Mouse (Mus musculus): Measurements from ENCODE around the gene Ctrc. TPM values are rescaled to one million over a fixed set of nuclear protein-coding genes. Genes with fewer than 3 reads are reported as not detected.

Gene Ctrc
- not detected for polyA plus RNA-seq (2014; fragmentation: Illumina TruSeq; extraction: RNeasy Lipid Tissue Mini Kit (QIAGEN cat#74804); ENCODE audit: low read depth, low replicate concordance)

DNA sequence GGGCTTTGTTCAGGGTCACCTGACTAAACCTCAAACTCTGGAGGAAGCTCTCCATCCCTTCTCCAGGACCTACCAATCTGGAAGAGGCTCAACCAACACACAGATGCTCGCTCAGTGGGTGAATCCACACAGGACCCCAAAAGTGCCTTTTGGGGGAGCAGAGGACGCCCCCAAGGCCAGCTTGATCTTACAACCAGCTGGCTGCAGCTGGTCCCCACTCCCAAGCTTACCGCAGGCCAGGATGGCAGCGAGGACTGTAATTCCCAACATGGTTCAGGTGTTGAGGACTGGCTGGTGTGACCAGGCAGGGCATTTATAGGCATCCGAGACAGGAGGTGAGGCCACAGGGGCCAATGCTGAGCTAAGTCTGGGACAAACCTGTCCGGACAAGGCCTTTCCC lies at the start of gene Ctrc:
TSS of gene Ctrc (minus strand) at position 361 of the 400 bp plus-strand sequence.

DNA sequence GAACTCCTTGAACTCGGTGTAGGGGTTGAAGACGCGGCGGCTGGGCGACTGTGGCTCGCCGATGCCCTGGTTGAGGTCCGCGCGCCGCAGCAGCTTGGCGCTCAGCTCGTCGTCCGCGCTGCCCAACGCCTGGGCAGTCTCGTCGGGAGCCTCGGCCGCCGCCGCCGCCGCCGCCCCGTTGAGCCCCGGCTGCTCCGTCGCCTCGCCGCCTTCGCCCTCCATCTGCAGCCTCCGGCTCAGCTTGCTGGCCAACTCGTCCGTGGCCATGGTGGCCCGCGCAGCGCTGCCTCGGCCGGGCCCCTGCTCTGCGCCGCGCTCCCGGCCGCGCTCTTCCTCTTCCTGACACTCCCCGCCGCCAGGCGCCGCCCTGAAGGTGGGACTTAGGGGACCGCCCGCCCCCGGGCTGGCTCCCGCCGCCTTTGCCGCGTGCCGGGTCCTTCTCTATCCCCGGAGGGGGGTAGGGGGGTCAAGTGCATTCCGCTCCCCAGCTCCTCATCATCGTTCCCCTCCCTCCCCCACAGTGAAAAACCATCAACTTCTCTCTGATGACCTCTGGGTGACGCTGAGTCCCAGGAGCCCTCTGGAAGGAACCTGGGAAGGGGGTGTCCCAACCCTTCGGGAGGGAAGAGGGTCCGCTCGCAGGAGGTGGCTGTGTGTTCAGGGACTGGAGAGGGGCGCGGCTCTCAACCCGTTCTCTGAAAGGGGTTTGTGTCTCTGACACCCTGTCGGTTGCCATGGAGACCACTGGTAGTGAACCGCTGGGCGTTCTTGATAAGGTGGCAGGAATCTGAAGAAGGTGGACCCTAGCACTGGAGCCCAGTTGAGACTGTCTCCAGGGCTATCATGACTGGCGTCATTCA lies 28.7 kb upstream of the Ctrc start, which contains the start of gene Efhd2:
TSS of gene Efhd2 (minus strand) at position 320 of the 860 bp plus-strand sequence.

DNA sequence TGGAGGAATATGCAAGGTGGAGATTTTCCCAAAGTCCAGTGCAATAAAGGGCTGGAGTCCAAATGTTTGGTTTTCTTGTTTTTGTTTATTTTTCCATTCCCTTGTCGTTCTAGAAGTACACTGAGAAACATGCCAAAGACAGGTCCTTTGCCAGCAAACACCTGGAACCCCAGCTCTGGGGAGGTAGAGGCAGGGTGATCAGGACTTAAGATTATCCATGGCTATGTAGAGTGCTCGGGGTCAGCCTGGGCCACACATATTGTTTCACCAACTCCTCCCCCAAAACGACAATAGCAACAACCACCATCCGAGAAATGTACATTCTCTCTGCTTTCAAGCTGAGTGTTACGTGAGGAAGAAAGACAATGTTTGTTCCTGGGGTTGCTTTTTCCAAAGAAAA lies 20.1 kb downstream of the Ctrc start, which contains the start of gene Cela2a:
TSS of gene Cela2a (minus strand) at position 101 of the 400 bp plus-strand sequence.

DNA sequence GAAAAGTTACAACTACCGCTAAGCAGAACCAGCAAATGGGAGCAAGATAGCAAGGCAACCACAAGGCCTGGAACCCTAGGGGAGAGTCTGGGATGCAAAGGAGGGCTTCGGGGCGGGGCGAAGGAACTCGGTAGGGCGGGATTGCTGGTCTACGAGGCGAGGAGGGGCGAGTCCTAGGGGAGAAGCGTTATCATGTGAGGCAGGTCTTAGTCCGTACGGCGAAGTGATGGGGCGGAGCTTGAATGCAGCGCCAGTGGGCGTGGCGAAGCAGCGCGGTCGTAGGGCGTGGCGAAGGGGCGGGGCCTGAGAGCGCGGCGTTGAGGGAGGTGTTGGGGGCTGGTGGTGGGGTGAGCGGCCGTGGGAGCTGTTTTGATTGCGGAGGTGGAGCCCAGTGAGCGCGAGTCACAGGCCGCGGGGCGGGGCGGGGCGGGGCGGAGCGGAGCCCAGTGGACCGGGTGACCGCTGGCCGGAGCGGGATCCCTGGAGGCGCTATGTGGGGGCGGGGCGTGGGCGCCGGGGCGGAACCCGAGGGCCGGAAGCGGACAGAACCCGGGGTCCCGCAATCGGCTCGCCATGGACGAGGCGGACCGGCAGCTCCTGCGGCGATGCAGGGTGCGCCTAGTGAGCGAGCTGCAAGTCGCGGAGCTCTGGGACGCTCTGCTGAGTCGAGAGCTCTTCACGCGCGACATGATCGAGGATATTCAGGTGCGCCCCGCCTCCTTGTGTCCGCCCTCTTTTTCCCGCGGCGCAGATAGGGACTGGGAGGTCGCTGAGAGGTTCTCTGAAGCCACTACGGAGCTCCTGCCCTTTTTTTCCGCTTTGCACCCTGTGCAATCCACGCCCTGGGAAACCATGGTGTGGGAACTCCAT lies 52.6 kb downstream of the Ctrc start, which contains the start of gene Casp9:
TSS of gene Casp9 (plus strand) at position 331 of the 870 bp plus-strand sequence.

DNA sequence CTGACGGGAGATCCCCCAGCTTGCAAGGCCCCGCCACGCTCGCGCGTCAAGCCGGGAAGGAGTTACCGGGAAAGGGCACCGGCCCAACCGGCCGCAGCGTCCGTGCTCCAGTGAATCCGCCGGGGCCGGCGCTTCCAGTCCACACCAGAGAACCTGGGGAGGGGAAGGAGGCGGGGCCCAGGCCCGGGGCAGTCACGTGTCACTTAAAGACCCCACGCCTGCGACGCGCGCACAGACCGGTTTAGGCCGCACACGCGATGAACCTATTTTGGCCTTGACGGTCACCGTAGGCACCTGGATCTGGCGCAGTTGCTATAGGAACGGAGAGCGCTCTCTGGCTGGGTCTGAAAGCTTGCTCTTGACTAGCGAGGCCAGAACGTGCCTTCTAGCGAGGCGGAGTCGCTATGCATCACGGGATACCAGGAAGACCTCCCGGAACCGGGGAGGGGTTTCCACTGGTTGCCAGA lies 55.6 kb downstream of the Ctrc start, which contains the start of gene Dnajc16:
TSS of gene Dnajc16 (minus strand) at position 408 of the 467 bp plus-strand sequence.

Other genes with a start within 250 kb of the Ctrc start
- gene Fblim1, start 240.3 kb downstream of the Ctrc start, polyA plus RNA-seq (2014; fragmentation: Illumina TruSeq; extraction: RNeasy Lipid Tissue Mini Kit (QIAGEN cat#74804); ENCODE audit: low read depth, low replicate concordance) = 5.1 TPM
- gene Tmem82, start 227.7 kb downstream of the Ctrc start, polyA plus RNA-seq (2014; fragmentation: Illumina TruSeq; extraction: RNeasy Lipid Tissue Mini Kit (QIAGEN cat#74804); ENCODE audit: low read depth, low replicate concordance) = 0.57 TPM
- gene Slc25a34, start 222.5 kb downstream of the Ctrc start, polyA plus RNA-seq (2014; fragmentation: Illumina TruSeq; extraction: RNeasy Lipid Tissue Mini Kit (QIAGEN cat#74804); ENCODE audit: low read depth, low replicate concordance) = 0.53 TPM
- 1.4 TPM for gene Plekhm2, start 181.5 kb downstream of the Ctrc start, polyA plus RNA-seq (2014; fragmentation: Illumina TruSeq; extraction: RNeasy Lipid Tissue Mini Kit (QIAGEN cat#74804); ENCODE audit: low read depth, low replicate concordance)
- gene Rsc1a1, start 160.8 kb downstream of the Ctrc start, polyA plus RNA-seq (2014; fragmentation: Illumina TruSeq; extraction: RNeasy Lipid Tissue Mini Kit (QIAGEN cat#74804); ENCODE audit: low read depth, low replicate concordance) = not detected
- 35.7 TPM for gene Ddi2, start 122.9 kb downstream of the Ctrc start, polyA plus RNA-seq (2014; fragmentation: Illumina TruSeq; extraction: RNeasy Lipid Tissue Mini Kit (QIAGEN cat#74804); ENCODE audit: low read depth, low replicate concordance)
- 0.32 TPM for gene Agmat, start 99.7 kb downstream of the Ctrc start, polyA plus RNA-seq (2014; fragmentation: Illumina TruSeq; extraction: RNeasy Lipid Tissue Mini Kit (QIAGEN cat#74804); ENCODE audit: low read depth, low replicate concordance)
- 5.9 TPM for gene Dnajc16, start 55.4 kb downstream of the Ctrc start, polyA plus RNA-seq (2014; fragmentation: Illumina TruSeq; extraction: RNeasy Lipid Tissue Mini Kit (QIAGEN cat#74804); ENCODE audit: low read depth, low replicate concordance)
- gene Casp9, start 52.7 kb downstream of the Ctrc start, polyA plus RNA-seq (2014; fragmentation: Illumina TruSeq; extraction: RNeasy Lipid Tissue Mini Kit (QIAGEN cat#74804); ENCODE audit: low read depth, low replicate concordance) = 12.8 TPM
- not detected for gene Cela2a, start 20.2 kb downstream of the Ctrc start, polyA plus RNA-seq (2014; fragmentation: Illumina TruSeq; extraction: RNeasy Lipid Tissue Mini Kit (QIAGEN cat#74804); ENCODE audit: low read depth, low replicate concordance)
- gene Efhd2, start 28.6 kb upstream of the Ctrc start, polyA plus RNA-seq (2014; fragmentation: Illumina TruSeq; extraction: RNeasy Lipid Tissue Mini Kit (QIAGEN cat#74804); ENCODE audit: low read depth, low replicate concordance) = 1.1 TPM
- gene Fhad1, start 168.7 kb upstream of the Ctrc start, polyA plus RNA-seq (2014; fragmentation: Illumina TruSeq; extraction: RNeasy Lipid Tissue Mini Kit (QIAGEN cat#74804); ENCODE audit: low read depth, low replicate concordance) = 0.16 TPM
- gene Tmem51, start 237.9 kb upstream of the Ctrc start, polyA plus RNA-seq (2014; fragmentation: Illumina TruSeq; extraction: RNeasy Lipid Tissue Mini Kit (QIAGEN cat#74804); ENCODE audit: low read depth, low replicate concordance) = 1.5 TPM